Mouse (Mus musculus) hindbrain, embryonic 11.5 days (tissue): ENCODE data around the gene P2ry2. TPM values are rescaled to one million over a fixed set of nuclear protein-coding genes. Genes with fewer than 3 reads are reported as not detected.

Experiments
- ATAC-seq: fragments of 200-750 bp; cut with Nextera tagmentation; 2 replicates; pipeline ENCODE4 v1.8.0; 2017; ENCODE audit warnings: mild to moderate bottlenecking, moderate TSS enrichment, moderate library complexity; ENCODE audit not compliant: low FRiP score
- DNase-seq: peaks from one replicate; pipeline ENCODE4 v3.0.0-alpha.2; 2015; ENCODE audit warnings: low spot score
- H3K27ac ChIP-seq: fragments of 300-500 bp; sonication (generic); 2 replicates; pipeline ENCODE4 v1.5.1; 2014; ENCODE audit warnings: mild to moderate bottlenecking, low read depth, low read length
- H3K27me3 ChIP-seq: fragments of 300-500 bp; sonication (generic); 2 replicates; pipeline ENCODE4 v1.6.1; 2014; ENCODE audit warnings: mild to moderate bottlenecking, low read length, moderate library complexity, mixed read lengths; ENCODE audit not compliant: control insufficient read depth, insufficient read depth
- H3K36me3 ChIP-seq: fragments of 300-500 bp; sonication (generic); 2 replicates; pipeline ENCODE4 v1.6.1; 2014; ENCODE audit warnings: mild to moderate bottlenecking, low read length, moderate library complexity, mixed read lengths; ENCODE audit not compliant: control insufficient read depth, insufficient read depth
- H3K4me1 ChIP-seq: fragments of 300-500 bp; sonication (generic); replicated peaks from 2 replicates; pipeline ENCODE4 v1.6.1; 2014; ENCODE audit warnings: low read length, mixed read lengths; ENCODE audit not compliant: control insufficient read depth, insufficient read depth
- H3K4me2 ChIP-seq: fragments of 300-500 bp; sonication (generic); replicated peaks from 2 replicates; pipeline ENCODE4 v1.6.1; 2014; ENCODE audit warnings: mild to moderate bottlenecking, low read depth, low read length
- H3K4me3 ChIP-seq: fragments of 300-500 bp; sonication (generic); 2 replicates; pipeline ENCODE4 v1.5.1; 2014; ENCODE audit warnings: low read depth, low read length
- H3K9ac ChIP-seq: fragments of 300-500 bp; sonication (generic); 2 replicates; pipeline ENCODE4 v1.6.1; 2014; ENCODE audit warnings: low read depth, low read length
- H3K9me3 ChIP-seq: fragments of 300-500 bp; sonication (generic); 2 replicates; pipeline ENCODE4 v1.6.1; 2016; ENCODE audit warnings: low read length; ENCODE audit not compliant: control insufficient read depth
- WGBS: fragments of 180-500 bp; shearing (Covaris S2); extraction: QIAGEN DNeasy Blood & Tissue Kit; methylation state at CpG from one replicate; pipeline ENCODE4 v1.1.7; 2014; 5-methylcytosine and 5-hydroxymethylcytosine counted together
- polyA plus RNA-seq: library from polyadenylated mRNA; unstranded; fragments of >200 nt; fragmentation: Nextera tagmentation; extraction: Ambion mirVana; gene quantifications from 2 replicates; pipeline ENCODE4 v1.2.1, GENCODE M21; 2014

The P2ry2 gene
- polyA plus RNA-seq, 1 experiment from 2014 or later, result 0.73 TPM

- DNase-seq, result no peak
Observed at GRCm38 (mm10) chr7:100997951-100998577, 14.6 kb downstream of the P2ry2 start.

GRCm38 (mm10) chr7:100997215-100997614 lies 15.5 kb downstream of the P2ry2 start:
- H3K4me2 ChIP-seq, result no peak overlapping the region
- H3K9ac ChIP-seq, result no peak overlapping the region
- WGBS, result 41% methylated on average over 1 of the region's 1 CpGs
- 0 out of 2 replicates have a peak, but pooled peaks cover 5% of the 10 kb centered on the region for H3K4me1 ChIP-seq
- no peak overlapping the region for H3K27ac ChIP-seq
- ATAC-seq, result no peak
- DNase-seq, result no peak
- no peaks in the 10 kb centered on the region for H3K27me3 ChIP-seq
- H3K36me3 ChIP-seq, result no peaks in the 10 kb centered on the region
- no peak overlapping the region for H3K4me3 ChIP-seq
- H3K9me3 ChIP-seq, result no peaks in the 10 kb centered on the region

More at GRCm38 (mm10) chr7:100997951-100998577, 14.6 kb downstream of the P2ry2 start:
- 0 out of 2 replicates have a peak, but pooled peaks cover 3% of the 10 kb centered on the region for H3K4me1 ChIP-seq
- no peaks in the 10 kb centered on the region for H3K36me3 ChIP-seq
- H3K4me3 ChIP-seq, result no peak overlapping the region
- H3K27ac ChIP-seq, result no peak overlapping the region
- no peak overlapping the region for H3K9ac ChIP-seq
- WGBS, result 86% methylated on average over 31 of the region's 31 CpGs
- H3K27me3 ChIP-seq, result no peaks in the 10 kb centered on the region
- no peak for ATAC-seq
- H3K4me2 ChIP-seq, result no peak overlapping the region
- no peaks in the 10 kb centered on the region for H3K9me3 ChIP-seq

GRCm38 (mm10) chr7:100995951-100996350 lies 16.7 kb downstream of the P2ry2 start:
- no peak for ATAC-seq

GRCm38 (mm10) chr7:100995260-100995864 lies 17.3 kb downstream of the P2ry2 start:
- no peak overlapping the region for H3K4me2 ChIP-seq
- H3K9me3 ChIP-seq, result no peaks in the 10 kb centered on the region
- 91% methylated on average over 7 of the region's 7 CpGs for WGBS
- no peak overlapping the region for H3K9ac ChIP-seq
- H3K36me3 ChIP-seq, result no peaks in the 10 kb centered on the region
- ATAC-seq (no peak), DNase-seq (no peak)
- no peak overlapping the region for H3K27ac ChIP-seq
- no peak overlapping the region for H3K4me3 ChIP-seq
- no peaks in the 10 kb centered on the region for H3K27me3 ChIP-seq
- H3K4me1 ChIP-seq, result peaks cover 5% of the 10 kb centered on the region; the same call in 1 of the 2 replicates

More at GRCm38 (mm10) chr7:100995951-100996350, 16.7 kb downstream of the P2ry2 start:
- Histone ChIP-seq H3K4me3 (no peak overlapping the region), H3K27ac (no peak overlapping the region), H3K27me3 (no peaks in the 10 kb centered on the region), H3K9me3 (no peaks in the 10 kb centered on the region), H3K9ac (no peak overlapping the region), H3K4me1 (0 out of 2 replicates have a peak, but pooled peaks cover 5% of the 10 kb centered on the region), H3K4me2 (no peak overlapping the region), H3K36me3 (no peaks in the 10 kb centered on the region)
- DNase-seq, result no peak
- WGBS, result 85% methylated on average over 3 of the region's 3 CpGs

GRCm38 (mm10) chr7:100993166-100993565 lies 19.5 kb downstream of the P2ry2 start:
- Histone ChIP-seq H3K4me1 (peaks cover 5% of the 10 kb centered on the region; the same call in 1 of the 2 replicates), H3K27me3 (no peaks in the 10 kb centered on the region), H3K9me3 (no peaks in the 10 kb centered on the region), H3K4me3 (no peak overlapping the region), H3K27ac (no peak overlapping the region), H3K9ac (no peak overlapping the region), H3K36me3 (no peaks in the 10 kb centered on the region), H3K4me2 (no peak overlapping the region)
- ATAC-seq (no peak), DNase-seq (no peak)
- WGBS, result 41% methylated on average over 4 of the region's 4 CpGs

GRCm38 (mm10) chr7:100991972-100992371 lies 20.7 kb downstream of the P2ry2 start:
- no peak for DNase-seq
- no peak overlapping the region for H3K4me3 ChIP-seq
- peaks cover 7% of the 10 kb centered on the region; the same call in 1 of the 2 replicates for H3K4me1 ChIP-seq
- no peak overlapping the region for H3K4me2 ChIP-seq
- ATAC-seq, result no peak
- no peaks in the 10 kb centered on the region for H3K27me3 ChIP-seq
- WGBS, result 90% methylated on average over 3 of the region's 3 CpGs
- no peak overlapping the region for H3K9ac ChIP-seq
- H3K9me3 ChIP-seq, result no peaks in the 10 kb centered on the region
- no peak overlapping the region for H3K27ac ChIP-seq
- H3K36me3 ChIP-seq, result no peaks in the 10 kb centered on the region

- no peak for ATAC-seq
- H3K4me2 ChIP-seq, result no peak overlapping the region
Observed at GRCm38 (mm10) chr7:100990636-100991311, 21.9 kb downstream of the P2ry2 start.

GRCm38 (mm10) chr7:100988092-100988491 lies 24.6 kb downstream of the P2ry2 start:
- no peaks in the 10 kb centered on the region for H3K27me3 ChIP-seq
- no peak overlapping the region for H3K4me2 ChIP-seq
- no peaks in the 10 kb centered on the region for H3K9me3 ChIP-seq
- H3K4me3 ChIP-seq, result no peak overlapping the region
- H3K36me3 ChIP-seq, result no peaks in the 10 kb centered on the region
- H3K27ac ChIP-seq, result no peak overlapping the region
- ATAC-seq (no peak), DNase-seq (peak; percentile 69)
- WGBS, result 25% methylated on average over 9 of the region's 9 CpGs
- peaks cover 4% of the 10 kb centered on the region; the same call in 1 of the 2 replicates for H3K4me1 ChIP-seq
- no peak overlapping the region for H3K9ac ChIP-seq

More at GRCm38 (mm10) chr7:100990636-100991311, 21.9 kb downstream of the P2ry2 start:
- WGBS, result 45% methylated on average over 9 of the region's 9 CpGs
- H3K9ac ChIP-seq, result no peak overlapping the region
- no peak overlapping the region for H3K4me3 ChIP-seq
- no peak overlapping the region for H3K27ac ChIP-seq
- H3K36me3 ChIP-seq, result no peaks in the 10 kb centered on the region
- no peaks in the 10 kb centered on the region for H3K9me3 ChIP-seq
- H3K27me3 ChIP-seq, result no peaks in the 10 kb centered on the region
- H3K4me1 ChIP-seq, result peaks cover 7% of the 10 kb centered on the region; the same call in 1 of the 2 replicates
- DNase-seq, result no peak
